Mouse (Mus musculus): ENCODE measurements around the gene Gnb3. TPM values are rescaled to one million over a fixed set of nuclear protein-coding genes. Genes with fewer than 3 reads are reported as not detected.

Gene Gnb3
- polyA plus RNA-seq, 1 experiment from 2014 or later = 0.24 TPM

- H3K27me3 ChIP-seq (ENCODE audit: insufficient read depth, low read length) = peaks cover 19% of the 10 kb centered on the region; the same call in 1 of the 2 replicates
- 19% methylated on average over 26 of the region's 26 CpGs for WGBS
Observed at GRCm38 (mm10) chr6:124857840-124858530, 17.9 kb upstream of the Gnb3 start.

GRCm38 (mm10) chr6:124856916-124857839 is 17.1 kb upstream of the Gnb3 start, which contains the start of gene P3h3:
TSS of gene P3h3 (minus strand) at chr6:124857752.
- WGBS = under 1% methylated on average over 82 of the region's 86 CpGs
- Histone ChIP-seq H3K4me3 (ENCODE audit: low read depth, low read length) (peak within 1 kb of the TSS; percentile 77), H3K4me1 (ENCODE audit: insufficient read depth) (0 out of 2 replicates have a peak, but pooled peaks cover 9% of the 10 kb centered on the region), H3K27ac (ENCODE audit: low read depth) (peak within 1 kb of the TSS; percentile 97), H3K36me3 (ENCODE audit: insufficient read depth) (peaks cover 16% of the 10 kb centered on the region), H3K9me3 (ENCODE audit: low read depth, low read length) (no peaks in the 10 kb centered on the region), H3K27me3 (ENCODE audit: insufficient read depth, low read length) (peaks cover 13% of the 10 kb centered on the region; the same call in 1 of the 2 replicates), H3K4me2 (peak within 1 kb of the TSS; percentile 87), H3K9ac (peak within 1 kb of the TSS; percentile 92)
- TF ChIP-seq CTCF (IDR thresholded peaks at IDR 0.05; ENCODE audit: low read depth) = peak; percentile 78
- DNase-seq = peak; percentile 93
- peak; percentile 86 for ATAC-seq (ENCODE audit: insufficient read depth)

More at GRCm38 (mm10) chr6:124857840-124858530, 17.9 kb upstream of the Gnb3 start:
- Histone ChIP-seq H3K27ac (ENCODE audit: low read depth) (peak overlapping the region; percentile 97), H3K4me2 (peak overlapping the region; percentile 87), H3K9ac (peak overlapping the region; percentile 92), H3K4me1 (ENCODE audit: insufficient read depth) (0 out of 2 replicates have a peak, but pooled peaks cover 9% of the 10 kb centered on the region), H3K4me3 (ENCODE audit: low read depth, low read length) (peak overlapping the region; percentile 77), H3K9me3 (ENCODE audit: low read depth, low read length) (no peaks in the 10 kb centered on the region), H3K36me3 (ENCODE audit: insufficient read depth) (peaks cover 12% of the 10 kb centered on the region)
- 0 out of 2 replicates have a peak, but pooled peaks have one; percentile 1 for ATAC-seq (ENCODE audit: insufficient read depth)
- peak; percentile 19 for DNase-seq
- TF ChIP-seq CTCF (IDR thresholded peaks at IDR 0.05; ENCODE audit: low read depth) = no peak

- Histone ChIP-seq H3K4me3 (ENCODE audit: low read depth, low read length) (peak overlapping the region; percentile 77), H3K9ac (peak overlapping the region; percentile 92), H3K4me1 (ENCODE audit: insufficient read depth) (0 out of 2 replicates have a peak, but pooled peaks cover 9% of the 10 kb centered on the region), H3K27ac (ENCODE audit: low read depth) (peak overlapping the region; percentile 67; the same call in 1 of the 2 replicates), H3K27me3 (ENCODE audit: insufficient read depth, low read length) (peaks cover 13% of the 10 kb centered on the region; the same call in 1 of the 2 replicates), H3K9me3 (ENCODE audit: low read depth, low read length) (no peaks in the 10 kb centered on the region), H3K4me2 (peak overlapping the region; percentile 87), H3K36me3 (ENCODE audit: insufficient read depth) (peaks cover 19% of the 10 kb centered on the region)
- DNase-seq (peak; percentile 56), ATAC-seq (ENCODE audit: insufficient read depth) (peak; percentile 57)
- WGBS = 9% methylated on average over 14 of the region's 14 CpGs
- TF ChIP-seq CTCF (IDR thresholded peaks at IDR 0.05; ENCODE audit: low read depth) = no peak
Observed at GRCm38 (mm10) chr6:124856321-124856720, 16.2 kb upstream of the Gnb3 start.

DNA sequence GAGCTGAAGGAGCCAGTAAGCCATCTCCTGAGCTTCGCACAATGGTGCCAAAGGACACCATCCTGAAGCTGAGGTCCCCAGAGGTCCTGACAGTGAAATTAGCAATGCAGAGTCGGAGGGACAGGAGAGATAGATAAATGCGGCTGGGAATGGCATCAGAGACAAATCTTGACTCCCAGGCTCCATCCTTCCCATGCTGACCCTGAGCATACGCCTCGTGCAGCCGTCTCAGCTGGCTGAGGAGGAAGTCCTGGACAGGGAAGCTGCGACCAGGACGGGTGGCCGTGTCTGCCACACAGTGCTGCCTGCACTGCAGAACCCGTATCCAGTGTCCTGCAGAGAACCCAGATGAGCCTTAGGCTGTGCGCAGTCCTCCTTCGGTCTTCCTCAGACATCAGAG is 14.6 kb upstream of the Gnb3 start:
- H3K36me3 ChIP-seq (ENCODE audit: insufficient read depth) = peaks cover 26% of the 10 kb centered on the region
- H3K9me3 ChIP-seq (ENCODE audit: low read depth, low read length) = no peaks in the 10 kb centered on the region
- WGBS = 61% methylated on average over 12 of the region's 12 CpGs
- H3K4me1 ChIP-seq (ENCODE audit: insufficient read depth) = 0 out of 2 replicates have a peak, but pooled peaks cover 6% of the 10 kb centered on the region
- ATAC-seq (ENCODE audit: insufficient read depth) = no peak
- DNase-seq = no peak
- H3K27me3 ChIP-seq (ENCODE audit: insufficient read depth, low read length) = peaks cover 13% of the 10 kb centered on the region; the same call in 1 of the 2 replicates
- no peak overlapping the region for H3K9ac ChIP-seq
- TF ChIP-seq CTCF (IDR thresholded peaks at IDR 0.05; ENCODE audit: low read depth) = no peak
- no peak overlapping the region for H3K4me3 ChIP-seq (ENCODE audit: low read depth, low read length)
- H3K4me2 ChIP-seq = no peak overlapping the region
- no peak overlapping the region for H3K27ac ChIP-seq (ENCODE audit: low read depth)

GRCm38 (mm10) chr6:124850535-124850934 is 10.5 kb upstream of the Gnb3 start:
- 44% methylated on average over 8 of the region's 8 CpGs for WGBS
- no peak overlapping the region for H3K4me2 ChIP-seq
- no peak overlapping the region for H3K9ac ChIP-seq
- no peak overlapping the region for H3K4me3 ChIP-seq (ENCODE audit: low read depth, low read length)
- peaks cover 35% of the 10 kb centered on the region for H3K36me3 ChIP-seq (ENCODE audit: insufficient read depth)
- no peak overlapping the region for H3K27ac ChIP-seq (ENCODE audit: low read depth)
- no peaks in the 10 kb centered on the region for H3K4me1 ChIP-seq (ENCODE audit: insufficient read depth)
- no peak for TF ChIP-seq CTCF (IDR thresholded peaks at IDR 0.05; ENCODE audit: low read depth)
- H3K27me3 ChIP-seq (ENCODE audit: insufficient read depth, low read length) = no peaks in the 10 kb centered on the region
- no peaks in the 10 kb centered on the region for H3K9me3 ChIP-seq (ENCODE audit: low read depth, low read length)
- DNase-seq (no peak), ATAC-seq (ENCODE audit: insufficient read depth) (no peak)

DNA sequence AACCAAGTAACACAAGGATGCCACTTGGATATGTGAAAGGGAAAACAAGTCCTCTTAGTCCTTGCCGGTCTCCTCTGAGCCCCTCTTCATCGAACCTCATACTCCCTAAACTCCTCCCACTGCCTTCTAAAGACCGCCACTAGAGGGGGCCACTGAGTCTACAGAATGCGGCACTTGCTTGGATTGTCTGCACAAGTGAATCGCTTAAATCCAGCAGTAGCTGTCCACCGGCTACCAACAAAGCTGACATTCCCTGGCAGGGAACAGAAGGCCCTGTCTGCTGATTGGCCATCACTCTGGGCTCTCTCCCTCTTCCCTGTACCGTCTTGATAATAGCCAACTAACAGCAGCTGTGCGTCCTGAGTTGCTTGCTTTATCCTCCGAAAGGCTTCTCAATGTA is 7.2 kb upstream of the Gnb3 start:
- Histone ChIP-seq H3K36me3 (ENCODE audit: insufficient read depth) (peaks cover 24% of the 10 kb centered on the region; the same call in 1 of the 2 replicates), H3K27ac (ENCODE audit: low read depth) (no peak overlapping the region), H3K4me3 (ENCODE audit: low read depth, low read length) (no peak overlapping the region), H3K27me3 (ENCODE audit: insufficient read depth, low read length) (no peaks in the 10 kb centered on the region), H3K9me3 (ENCODE audit: low read depth, low read length) (no peaks in the 10 kb centered on the region), H3K4me1 (ENCODE audit: insufficient read depth) (no peaks in the 10 kb centered on the region), H3K4me2 (no peak overlapping the region), H3K9ac (no peak overlapping the region)
- peak; percentile 97 for DNase-seq
- TF ChIP-seq CTCF (IDR thresholded peaks at IDR 0.05; ENCODE audit: low read depth) = peak; percentile 98
- WGBS = 9% methylated on average over 9 of the region's 9 CpGs
- peak; percentile 89 for ATAC-seq (ENCODE audit: insufficient read depth)

Data from lung, embryonic 14.5 days (tissue).